Mouse (Mus musculus): ENCODE data around the gene Setx.
"Not testable (repeated sequence)": the region's sequence is repeated elsewhere in the genome, so short reads cannot be mapped to it uniquely, and the experiment has no call there.

Setx gene

GRCm38 (mm10) chr2:29123907-29124569 is at the start of gene Setx:
Setx (plus strand) TSS chr2:29124181.
- no peak for DNase-seq (ENCODE audit: low spot score in 2 of 2)

DNA sequence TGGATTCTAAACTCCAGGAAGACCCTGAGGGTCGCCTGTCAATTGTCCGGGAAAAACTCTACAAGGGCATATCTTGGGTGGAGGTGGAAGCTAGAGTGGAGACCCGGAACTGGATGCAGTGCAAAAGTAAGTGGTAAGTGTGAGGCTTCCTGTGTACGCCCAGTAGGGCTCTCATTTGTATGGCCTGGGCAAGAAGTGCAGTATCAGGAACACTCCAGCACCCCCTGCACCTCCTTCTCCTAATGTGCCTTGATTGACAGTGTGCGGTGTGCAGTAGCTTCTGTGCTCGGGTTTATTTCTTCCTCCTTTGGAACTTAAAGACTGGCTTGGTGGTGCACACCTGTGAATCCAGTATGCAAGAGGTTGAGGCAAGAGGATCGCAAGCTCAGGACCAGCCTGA is 49.3 kb upstream of the Setx start:
- DNase-seq (ENCODE audit: low spot score in 2 of 2): no peak

- DNase-seq (ENCODE audit: low spot score in 2 of 2): no peak
These were observed 48.5 kb upstream of the Setx start for GRCm38 (mm10) chr2:29075331-29076070.

- DNase-seq (ENCODE audit: low spot score in 2 of 2): no peak
These were observed 47.8 kb upstream of the Setx start for GRCm38 (mm10) chr2:29076226-29076625.

GRCm38 (mm10) chr2:29081965-29082364 is 42.0 kb upstream of the Setx start:
- no peak for DNase-seq (ENCODE audit: low spot score in 2 of 2)

DNA sequence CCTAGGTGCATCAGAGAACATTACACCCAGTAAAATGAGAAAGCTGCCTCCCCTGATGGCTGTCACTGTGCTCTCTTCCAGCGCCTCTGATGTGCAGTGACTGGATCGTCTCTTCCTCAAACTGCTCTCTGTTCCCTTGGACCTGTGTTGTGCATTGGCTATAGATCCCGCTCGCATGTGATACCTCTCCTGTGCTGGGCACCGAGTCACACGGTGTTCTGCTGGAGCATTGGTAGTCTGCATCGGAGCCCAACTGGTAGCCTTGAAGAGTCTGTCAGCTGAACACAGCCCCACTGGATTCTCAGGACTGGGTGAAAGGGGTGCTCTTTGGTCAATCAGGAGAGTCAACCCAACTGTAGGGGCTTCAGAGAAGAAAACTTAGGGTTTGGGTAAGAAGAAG is 38.0 kb upstream of the Setx start:
- no peak for DNase-seq (ENCODE audit: low spot score in 2 of 2)

DNA sequence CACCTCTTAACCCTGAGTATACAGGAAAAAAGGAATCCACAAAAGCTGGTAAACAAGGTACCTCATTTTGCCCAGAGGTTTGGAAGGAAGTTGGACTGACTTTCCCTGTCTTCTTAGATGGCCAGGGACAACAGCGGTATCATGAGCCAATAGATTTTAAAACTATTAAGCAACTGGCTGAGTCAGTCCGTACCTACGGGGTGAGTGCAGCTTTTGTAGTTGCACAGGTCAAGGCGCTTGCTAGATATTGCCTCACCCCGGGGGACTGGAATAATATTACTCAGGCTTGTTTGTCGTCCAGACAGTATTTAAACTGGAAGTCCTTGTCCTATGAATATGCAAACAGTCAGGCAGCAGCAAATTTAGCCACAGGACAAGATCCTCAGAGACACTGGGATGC is 34.7 kb upstream of the Setx start:
- not testable (repeated sequence) for DNase-seq (ENCODE audit: low spot score in 2 of 2)

DNA sequence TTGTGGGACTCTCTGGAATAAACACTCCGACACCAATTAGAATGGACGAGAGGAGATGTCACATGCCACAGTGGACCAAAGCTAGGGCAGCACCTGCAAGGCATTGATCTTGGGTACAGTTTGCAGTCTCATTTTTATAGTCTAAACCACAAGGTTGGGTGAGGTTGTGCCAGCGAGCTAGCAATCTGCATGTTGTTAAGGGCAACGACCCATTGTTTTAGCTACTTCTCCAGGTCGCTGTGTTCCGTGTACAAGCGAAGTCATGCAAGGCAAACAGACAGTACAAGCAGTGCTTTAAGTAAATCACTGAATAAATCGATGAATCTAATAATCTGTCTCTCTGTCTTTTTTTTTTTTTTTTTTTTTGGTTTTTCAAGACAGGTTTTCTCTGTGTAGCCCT is 28.3 kb upstream of the Setx start:
- DNase-seq (ENCODE audit: low spot score in 2 of 2): no peak

- DNase-seq (ENCODE audit: low spot score in 2 of 2): no peak
These were observed 27.2 kb upstream of the Setx start for GRCm38 (mm10) chr2:29096751-29097150.

DNA sequence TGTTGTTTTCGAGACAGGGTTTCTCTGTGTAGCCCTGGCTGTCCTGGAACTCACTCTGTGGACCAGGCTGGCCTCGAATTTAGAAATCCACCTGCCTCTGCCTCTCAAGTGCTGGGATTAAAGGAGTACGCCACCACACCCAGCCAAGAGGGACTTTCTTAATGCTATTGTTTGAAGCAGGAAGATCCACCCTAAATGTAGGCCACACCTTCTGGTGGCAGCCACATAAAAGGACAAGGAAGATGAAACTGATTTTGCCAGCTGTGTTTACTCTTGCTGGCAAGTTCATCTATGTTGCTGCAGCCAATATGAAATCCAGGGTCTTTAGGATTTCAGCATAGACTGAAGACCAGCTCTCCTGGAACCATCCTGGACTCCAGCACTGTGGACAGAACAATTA is 26.5 kb upstream of the Setx start:
- DNase-seq (ENCODE audit: low spot score in 2 of 2): no peak

- DNase-seq (ENCODE audit: low spot score in 2 of 2): not testable (repeated sequence)
These were observed 26.0 kb upstream of the Setx start for GRCm38 (mm10) chr2:29097955-29098354.

- DNase-seq (ENCODE audit: low spot score in 2 of 2): no peak
These were observed 25.2 kb upstream of the Setx start for GRCm38 (mm10) chr2:29098786-29099185.

- DNase-seq (ENCODE audit: low spot score in 2 of 2): no peak
These were observed 24.3 kb upstream of the Setx start for GRCm38 (mm10) chr2:29099646-29100045.

GRCm38 (mm10) chr2:29100822-29101534 is 23.0 kb upstream of the Setx start:
- DNase-seq (ENCODE audit: low spot score in 2 of 2): no peak

DNA sequence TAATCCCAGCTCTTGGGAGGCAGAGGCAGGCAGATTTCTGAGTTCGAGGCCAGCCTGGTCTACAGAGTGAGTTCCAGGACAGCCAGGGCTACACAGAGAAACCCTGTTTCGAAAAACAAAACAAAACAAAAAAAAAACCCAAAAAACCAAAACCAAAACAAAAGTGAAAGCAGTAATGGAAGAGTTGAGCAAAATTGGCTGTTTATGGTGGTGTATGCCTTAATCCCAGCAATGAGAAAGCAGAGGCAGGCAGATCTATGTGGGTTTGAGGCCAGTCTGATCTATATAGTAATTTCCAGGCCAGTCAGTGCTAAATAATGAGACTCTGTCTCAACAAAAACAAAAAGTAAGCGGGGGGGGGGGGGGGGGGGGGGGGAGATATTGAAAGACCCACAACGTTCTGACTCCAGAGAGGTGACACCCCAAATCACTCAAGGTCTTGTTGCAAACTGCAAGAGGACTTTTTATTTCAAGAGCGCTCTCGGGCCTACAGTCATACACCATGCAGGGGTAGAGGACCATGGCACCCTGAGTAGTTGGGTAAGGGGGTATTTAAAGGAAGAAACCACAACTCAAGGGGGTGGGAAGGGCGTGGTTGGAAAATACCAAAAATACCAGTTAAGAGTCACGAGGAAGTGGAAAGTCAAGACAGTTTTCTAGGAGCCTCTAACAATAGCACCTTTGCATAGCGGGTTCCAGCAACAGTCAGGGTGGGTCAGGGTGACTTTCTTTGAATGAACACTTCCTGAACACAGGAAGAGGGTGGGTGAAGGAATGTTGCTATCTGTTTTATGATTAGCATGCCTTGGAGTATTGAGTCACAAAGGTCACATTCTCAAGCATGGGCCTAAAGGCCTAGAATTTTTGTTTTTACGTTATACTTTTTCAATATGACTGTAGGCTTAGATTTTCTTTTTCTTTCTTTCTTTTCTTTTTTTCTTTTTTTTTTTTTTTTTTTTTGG is 21.3 kb upstream of the Setx start:
- DNase-seq (ENCODE audit: low spot score in 2 of 2): not testable (repeated sequence)

DNA sequence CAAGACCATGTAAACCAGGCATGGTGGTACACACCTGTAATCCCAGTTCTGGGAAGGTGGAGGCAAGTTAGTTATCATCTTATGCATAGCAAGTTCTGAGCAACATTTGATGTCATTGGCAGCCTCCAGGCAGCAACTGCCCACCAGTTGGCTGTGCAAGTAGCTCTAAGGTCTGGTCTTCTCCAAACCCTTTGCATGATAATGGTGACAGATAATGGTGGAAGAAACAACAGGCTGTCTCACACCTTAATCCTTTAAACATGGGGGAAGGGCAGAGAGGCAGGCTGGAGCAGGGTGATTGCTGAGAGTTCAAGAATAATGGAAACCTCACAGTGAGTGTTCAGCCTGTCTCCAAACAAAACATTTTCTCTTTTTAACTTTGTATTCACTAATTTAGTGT is 3.0 kb upstream of the Setx start:
- no peak for DNase-seq (ENCODE audit: low spot score in 2 of 2)

DNA sequence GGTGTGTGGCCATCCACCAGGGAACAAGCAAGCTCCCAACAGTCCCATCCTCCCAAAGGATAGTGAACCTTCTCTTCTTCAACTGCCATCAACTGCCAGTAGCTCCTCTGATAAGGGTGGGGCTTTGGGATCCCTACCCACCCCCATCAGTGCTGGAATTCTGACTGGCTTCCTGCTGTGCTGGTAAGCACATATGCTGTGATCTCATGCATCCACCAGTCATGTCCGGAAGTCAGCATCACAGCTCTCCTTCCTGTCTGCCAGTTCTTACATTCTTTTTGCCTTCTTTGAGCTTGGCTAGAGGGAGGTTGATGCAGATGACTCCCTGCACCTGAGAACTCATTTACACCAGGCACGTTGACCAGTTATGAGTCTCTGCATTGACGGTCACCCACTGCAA is 1.5 kb upstream of the Setx start:
- DNase-seq (ENCODE audit: low spot score in 2 of 2): no peak

DNA sequence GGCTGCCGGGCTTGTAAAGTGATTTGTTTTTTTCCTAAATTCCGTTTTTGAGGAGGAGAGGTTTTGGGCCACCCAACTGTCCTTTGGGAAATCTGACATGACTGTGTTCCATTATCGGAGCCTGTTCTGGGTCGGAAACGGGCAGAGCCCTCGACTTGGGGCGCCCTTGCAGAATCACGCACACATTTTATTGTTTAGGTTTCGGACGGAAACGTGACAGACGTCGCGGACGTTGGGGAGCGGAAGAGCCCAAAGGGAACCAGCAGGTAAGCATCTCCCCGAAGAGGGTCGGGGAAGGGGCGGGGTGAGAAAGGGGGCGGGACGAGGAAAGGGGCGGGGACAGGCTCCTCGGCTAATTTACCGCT is 572 bp downstream of the Setx start:
- no peak for DNase-seq (ENCODE audit: low spot score in 2 of 2)

GRCm38 (mm10) chr2:29124936-29125701 is 1.1 kb downstream of the Setx start:
- DNase-seq (ENCODE audit: low spot score in 2 of 2): peak; percentile 97

DNA sequence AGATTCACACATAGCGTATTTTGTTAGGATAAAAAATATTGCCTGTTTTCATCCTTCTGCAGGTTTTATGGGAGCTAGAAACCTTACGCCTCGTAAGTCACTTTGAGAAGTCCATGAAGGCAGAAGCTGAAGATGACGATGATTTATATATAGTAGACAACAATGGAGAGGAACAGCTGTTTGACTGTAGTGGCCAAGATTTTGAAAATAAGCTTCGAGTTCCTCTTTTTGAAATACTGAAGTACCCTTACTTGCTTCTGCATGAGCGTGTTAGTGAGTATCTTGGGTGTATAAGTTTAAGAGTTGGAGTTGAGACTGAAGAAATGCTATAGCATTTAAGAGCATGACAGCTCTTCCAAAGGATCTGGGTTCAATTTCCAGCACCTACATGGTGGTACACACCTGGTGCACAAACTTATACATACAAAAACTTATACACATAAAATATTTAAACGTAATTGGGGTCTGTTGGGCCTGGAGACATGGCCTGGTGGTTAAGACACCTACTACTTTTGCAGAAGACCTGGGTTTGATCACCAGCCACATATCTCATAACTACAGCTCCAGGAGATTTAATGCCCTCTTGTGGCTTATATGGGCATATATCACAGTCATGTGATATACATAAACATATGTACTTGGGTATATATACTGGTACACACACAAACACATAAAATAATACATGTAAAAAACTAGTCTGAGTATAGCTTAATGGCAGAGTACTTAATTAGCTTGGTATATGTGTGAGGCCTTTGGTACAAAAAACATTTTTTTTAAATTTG is 6.3 kb downstream of the Setx start:
- no peak for DNase-seq (ENCODE audit: low spot score in 2 of 2)
